14 mouse cellular contexts compared by ENCODE assay signal in genomic region chr5:105829008-105829586, GRCm38 (mm10). TPM values are rescaled to one million over a fixed set of nuclear protein-coding genes. Genes with fewer than 3 reads are reported as not detected.
A peak's percentile ranks its signal among the peaks of the same experiment; 100 is the strongest.
DNase-seq lines count a peak whose midpoint lies in the region; ATAC-seq and TF ChIP-seq lines count a peak whose summit lies in the region.
"Had no signal": no experiment of that assay in that cellular context is flagged by ENCODE, and none has a peak within 500 bp of the region (broad histone marks: within the 10 kb centered on the region; RNA-seq: fewer than 3 reads in every experiment).

No protein-coding gene starts in this region.

- TF ChIP-seq CTCF in heart, adult 2 months (IDR thresholded peaks at IDR 0.05), result no peak

- H3K9me3 ChIP-seq in heart, embryonic 16.5 days (replicated peaks; ENCODE audit: control insufficient read depth, low read length), result no peaks in the 10 kb centered on the region
- H3K9me3 ChIP-seq in limb, embryonic 10.5 days (replicated peaks), result no peaks in the 10 kb centered on the region
- no peaks in the 10 kb centered on the region for H3K9me3 ChIP-seq in embryonic facial prominence, embryonic 10.5 days
- H3K9me3 ChIP-seq: hindbrain, embryonic 10.5 days; liver, embryonic 15.5 days had no signal

- WGBS in heart, embryonic 16.5 days, result 29% methylated on average over 7 of the region's 7 CpGs
- 47% methylated on average over 7 of the region's 7 CpGs for WGBS in heart, adult 2 months
- 28% methylated on average over 7 of the region's 7 CpGs for WGBS in limb, embryonic 10.5 days
- WGBS in embryonic facial prominence, embryonic 10.5 days, result 51% methylated on average over 7 of the region's 7 CpGs

- peak overlapping the region; percentile 27; the same call in 1 of the 2 replicates for H3K27ac ChIP-seq in heart, embryonic 16.5 days (ENCODE audit: low read length)
- no peak overlapping the region for H3K27ac ChIP-seq in heart, adult 2 months
- peak overlapping the region; percentile 44; the same call in 1 of the 2 replicates for H3K27ac ChIP-seq in limb, embryonic 10.5 days
- H3K27ac ChIP-seq in embryonic facial prominence, embryonic 10.5 days (replicated peaks), result no peak overlapping the region
- H3K27ac ChIP-seq: hindbrain, embryonic 10.5 days; left cerebral cortex, adult 2 months; liver, embryonic 15.5 days had no signal

- no peaks in the 10 kb centered on the region for H3K36me3 ChIP-seq in heart, embryonic 16.5 days (ENCODE audit: control insufficient read depth, insufficient read depth)
- no peaks in the 10 kb centered on the region for H3K36me3 ChIP-seq in heart, adult 2 months (ENCODE audit: control insufficient read depth, insufficient read depth, low read length)
- no peaks in the 10 kb centered on the region for H3K36me3 ChIP-seq in limb, embryonic 10.5 days
- H3K36me3 ChIP-seq in embryonic facial prominence, embryonic 10.5 days (replicated peaks), result no peaks in the 10 kb centered on the region
- H3K36me3 ChIP-seq: hindbrain, embryonic 10.5 days; liver, embryonic 15.5 days had no signal

- H3K4me3 ChIP-seq in heart, embryonic 16.5 days (ENCODE audit: low read length), result no peak overlapping the region
- no peak overlapping the region for H3K4me3 ChIP-seq in heart, adult 2 months
- H3K4me3 ChIP-seq in limb, embryonic 10.5 days, result no peak overlapping the region
- H3K4me3 ChIP-seq in embryonic facial prominence, embryonic 10.5 days, result no peak overlapping the region
- H3K4me3 ChIP-seq: hindbrain, embryonic 10.5 days; left cerebral cortex, adult 2 months; liver, embryonic 15.5 days had no signal

- no peak overlapping the region for H3K4me2 ChIP-seq in heart, embryonic 16.5 days (ENCODE audit: low read depth, low read length)
- H3K4me2 ChIP-seq: liver, embryonic 15.5 days had no signal

- no peak for TF ChIP-seq EP300 in heart, adult 2 months (IDR thresholded peaks at IDR 0.05; ENCODE audit: insufficient read depth, low read depth, low read length)

- no peak for ATAC-seq in heart, embryonic 16.5 days (replicated peaks; ENCODE audit: extremely low read depth, insufficient read depth, low FRiP score)
- ATAC-seq: forebrain, embryonic 14.5 days had no signal

- H3K27me3 ChIP-seq in heart, embryonic 16.5 days (ENCODE audit: control insufficient read depth, insufficient read depth, low read length), result no peaks in the 10 kb centered on the region
- H3K27me3 ChIP-seq in heart, adult 2 months (ENCODE audit: control insufficient read depth, insufficient read depth, low read length), result no peaks in the 10 kb centered on the region
- H3K27me3 ChIP-seq in limb, embryonic 10.5 days (ENCODE audit: low read depth, poor library complexity, severe bottlenecking), result no peaks in the 10 kb centered on the region
- no peaks in the 10 kb centered on the region for H3K27me3 ChIP-seq in embryonic facial prominence, embryonic 10.5 days (replicated peaks; ENCODE audit: low read depth, poor library complexity, severe bottlenecking)
- H3K27me3 ChIP-seq: liver, embryonic 15.5 days had no signal

- DNase-seq in heart, adult 2 months, result no peak
- peak; percentile 40 for DNase-seq in adrenal gland, postnatal 10 days
- DNase-seq in forelimb bud, embryonic 11.5 days (ENCODE audit: low read depth, low spot score), result peak; percentile 51
- no peak for DNase-seq in limb, embryonic 10.5 days (ENCODE audit: low spot score)
- no peak for DNase-seq in right cerebral cortex, adult 18-20 months
- DNase-seq in embryonic facial prominence, embryonic 10.5 days (ENCODE audit: low spot score), result no peak
- DNase-seq: cerebellum, adult 11-12 months; gastrocnemius, postnatal 25 days; right cerebral cortex, postnatal 25 days had no signal

- no peaks in the 10 kb centered on the region for H3K79me2 ChIP-seq in heart, adult 2 months (replicated peaks; ENCODE audit: control insufficient read depth, insufficient read depth, low read length)

- intact Hi-C loops in heart, adult 2 months (cut with DNase I), result no loop called here

- no peak for TF ChIP-seq POLR2A in heart, adult 2 months (IDR thresholded peaks at IDR 0.05; ENCODE audit: insufficient read depth, low read depth, low read length)

- H3K9ac ChIP-seq in heart, embryonic 16.5 days (ENCODE audit: low read length), result no peak overlapping the region
- H3K9ac ChIP-seq in heart, adult 2 months (ENCODE audit: low read depth, low read length), result no peak overlapping the region
- H3K9ac ChIP-seq: liver, embryonic 15.5 days had no signal

- peaks cover 23% of the 10 kb centered on the region for H3K4me1 ChIP-seq in heart, embryonic 16.5 days (ENCODE audit: control insufficient read depth, insufficient read depth, low read length)
- peaks cover 8% of the 10 kb centered on the region for H3K4me1 ChIP-seq in heart, adult 2 months (ENCODE audit: control insufficient read depth, insufficient read depth, low read length)
- H3K4me1 ChIP-seq in limb, embryonic 10.5 days, result peaks cover 21% of the 10 kb centered on the region
- peaks cover 30% of the 10 kb centered on the region for H3K4me1 ChIP-seq in embryonic facial prominence, embryonic 10.5 days

RNA-seq across cellular contexts. Expression of gene Zfp326, which starts 47.3 kb away (rescaled TPM):
- 21.5 and 24.8 TPM in 2 replicates for polyA plus RNA-seq in heart, embryonic 16.5 days (2015; fragmentation: Nextera tagmentation; extraction: Ambion mirVana)
- 10 to 100 TPM in 1 of 2 experiments, 1 to 10 TPM in 1; 9.3 to 10.7 TPM for total RNA-seq in heart, adult 2 months (2021)
- polyA plus RNA-seq in heart, adult 2 months (2012; rRNA removed), result 5.5 and 7.0 TPM in 2 replicates
- total RNA-seq in adrenal gland, postnatal 10 days (2021), result 10 to 100 TPM; 25.3 to 29.7 TPM
- polyA plus RNA-seq in limb, embryonic 10.5 days (2016; fragmentation: Nextera tagmentation; extraction: Ambion mirVana), result 44.0 and 55.8 TPM in 2 replicates
- 53.4 and 56.2 TPM in 2 replicates for polyA plus RNA-seq in embryonic facial prominence, embryonic 10.5 days (2016; fragmentation: Nextera tagmentation; extraction: Ambion mirVana)

Comparison
In these comparisons a context has a peak if more than half of its experiments do, and no peak if none do; other contexts are left out.
1. H3K27ac ChIP-seq: peak in heart, embryonic 16.5 days (single experiment) and limb, embryonic 10.5 days (single experiment); none in heart, adult 2 months (single experiment) and embryonic facial prominence, embryonic 10.5 days (single experiment).
2. DNase-seq: peak in adrenal gland, postnatal 10 days (single experiment) and forelimb bud, embryonic 11.5 days (single experiment); none in heart, adult 2 months (0 of 2), limb, embryonic 10.5 days (single experiment), right cerebral cortex, adult 18-20 months (single experiment) and embryonic facial prominence, embryonic 10.5 days (single experiment).